Mouse (Mus musculus): ENCODE measurements around the gene Fbln2. TPM values are rescaled to one million over a fixed set of nuclear protein-coding genes. Genes with fewer than 3 reads are reported as not detected.
A peak's percentile ranks its signal among the peaks of the same experiment; 100 is the strongest.

Fbln2 gene
- total RNA-seq, 2 experiments from 2014 or later, result 6.5 to 7.3 TPM

DNA sequence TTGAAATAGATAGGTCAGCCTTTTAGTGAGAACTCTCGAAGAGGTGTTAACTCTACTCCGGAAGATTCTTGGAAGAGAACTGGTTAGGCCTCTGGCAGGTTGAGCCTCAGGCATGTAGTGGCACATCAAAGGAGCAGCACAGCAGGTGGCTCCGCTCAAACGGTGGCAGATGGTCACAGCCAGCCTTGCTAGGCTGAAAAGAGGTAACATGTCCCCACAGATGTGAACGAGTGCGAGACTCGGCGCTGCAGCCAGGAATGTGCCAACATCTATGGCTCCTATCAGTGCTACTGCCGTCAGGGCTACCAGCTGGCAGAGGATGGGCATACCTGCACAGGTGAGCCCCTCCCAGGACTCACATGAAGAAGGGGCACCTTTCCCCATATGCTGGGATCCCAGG, 56.1 kb downstream of the Fbln2 start:
- DNase-seq (ENCODE audit: low spot score in 2 of 2), result no peak

DNA sequence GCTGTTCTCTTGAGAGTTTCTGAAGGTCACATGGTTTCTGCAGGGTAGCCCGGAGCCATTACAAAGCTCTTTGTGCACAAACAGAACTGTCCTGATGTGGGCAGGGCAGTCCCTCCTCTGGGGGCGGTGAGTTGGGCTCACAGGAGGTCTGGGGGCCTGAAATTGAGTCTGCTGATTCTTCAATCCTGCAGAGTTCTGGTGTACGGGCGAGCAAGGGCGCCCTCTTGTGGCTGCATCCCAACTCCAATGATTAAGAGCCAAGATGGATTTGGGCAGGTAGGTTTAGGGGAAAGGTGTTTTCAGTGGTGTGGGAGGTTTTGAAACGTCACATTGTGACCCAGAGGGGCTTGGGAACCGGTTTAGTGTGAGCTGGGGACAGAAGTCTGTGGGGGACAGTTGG, 65.3 kb downstream of the Fbln2 start:
- peak; percentile 64 to 76 for DNase-seq (ENCODE audit: low spot score in 2 of 2)

DNA sequence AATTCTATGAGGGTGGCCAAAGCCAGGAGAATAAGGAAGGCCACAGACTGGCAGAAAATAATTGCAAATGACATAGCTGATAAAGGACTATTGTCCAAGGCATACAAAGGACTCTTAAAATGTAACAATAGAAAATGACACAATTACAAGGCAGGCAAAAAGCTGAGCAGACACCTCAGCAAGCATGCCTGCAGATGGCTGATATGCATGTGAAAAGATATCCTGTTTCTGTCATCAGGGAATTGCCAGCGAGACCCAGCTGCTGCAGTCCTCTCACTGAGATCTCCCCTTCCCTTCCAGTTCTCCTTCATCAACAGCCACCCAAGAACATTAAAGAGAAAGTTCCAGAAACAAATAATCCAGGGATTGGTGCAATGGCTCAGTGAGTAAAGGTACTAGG, 66.0 kb downstream of the Fbln2 start:
- DNase-seq (ENCODE audit: low spot score in 2 of 2), result no peak

DNA sequence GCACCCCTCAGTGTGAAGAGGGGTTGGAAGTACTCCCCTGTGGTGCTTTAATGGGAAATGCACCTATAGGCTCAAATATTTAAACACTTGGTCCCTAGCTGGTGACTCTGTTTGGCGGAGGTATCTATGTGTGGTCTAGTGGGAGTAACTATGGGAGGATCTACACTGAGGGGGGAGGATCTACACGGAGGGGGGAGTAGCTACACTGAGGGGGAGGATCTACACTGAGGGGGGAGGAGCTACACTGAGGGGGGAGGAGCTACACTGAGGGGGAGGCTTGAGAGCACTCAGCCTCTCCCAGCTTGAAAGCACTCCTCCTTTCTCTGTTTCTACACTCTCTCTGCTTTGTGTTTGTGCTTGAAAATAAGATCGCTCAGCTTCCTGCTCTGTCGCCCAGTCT, 67.2 kb downstream of the Fbln2 start:
- DNase-seq (ENCODE audit: low spot score in 2 of 2), result no peak

DNA sequence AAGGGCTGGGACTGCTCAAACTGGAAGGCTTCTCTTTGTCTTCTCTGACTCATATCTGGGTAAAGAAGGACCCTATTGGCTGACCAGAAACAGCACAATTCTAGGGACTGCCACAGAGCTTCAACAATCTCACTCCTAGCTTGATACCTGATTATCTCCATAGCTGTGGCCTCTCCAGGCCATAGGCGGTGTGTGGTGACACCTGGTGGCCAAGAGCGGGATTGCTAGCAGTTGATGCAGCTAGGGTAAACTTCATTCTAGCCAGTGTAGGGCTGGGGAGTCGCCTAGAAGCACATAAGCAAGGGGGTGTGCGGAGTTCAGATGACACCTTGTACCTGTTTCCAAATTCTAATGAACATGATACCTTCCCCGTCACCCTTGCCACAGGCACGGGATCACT, 69.0 kb downstream of the Fbln2 start:
- peak; percentile 94 to 99 for DNase-seq (ENCODE audit: low spot score in 2 of 2)

DNA sequence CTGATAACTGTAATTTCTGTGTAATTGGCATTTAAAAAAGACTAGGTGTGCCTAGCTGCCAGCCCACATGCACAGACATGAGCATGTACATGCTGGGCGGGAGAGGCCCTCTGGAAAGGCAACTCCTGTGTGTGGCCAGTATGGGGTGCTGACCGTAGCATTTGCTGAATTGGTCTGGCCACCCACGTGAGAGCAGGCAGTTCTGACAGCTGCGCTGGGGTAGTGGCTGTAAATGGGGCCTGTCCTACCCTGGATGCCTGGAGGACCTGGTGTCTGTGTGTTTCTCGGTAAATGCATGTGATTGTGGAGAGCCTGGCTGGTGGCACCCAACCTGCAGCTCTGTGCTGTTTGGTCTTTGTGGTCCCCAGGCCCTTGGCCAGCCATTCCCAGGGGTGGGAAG, 69.5 kb downstream of the Fbln2 start:
- no peak for DNase-seq (ENCODE audit: low spot score in 2 of 2)

DNA sequence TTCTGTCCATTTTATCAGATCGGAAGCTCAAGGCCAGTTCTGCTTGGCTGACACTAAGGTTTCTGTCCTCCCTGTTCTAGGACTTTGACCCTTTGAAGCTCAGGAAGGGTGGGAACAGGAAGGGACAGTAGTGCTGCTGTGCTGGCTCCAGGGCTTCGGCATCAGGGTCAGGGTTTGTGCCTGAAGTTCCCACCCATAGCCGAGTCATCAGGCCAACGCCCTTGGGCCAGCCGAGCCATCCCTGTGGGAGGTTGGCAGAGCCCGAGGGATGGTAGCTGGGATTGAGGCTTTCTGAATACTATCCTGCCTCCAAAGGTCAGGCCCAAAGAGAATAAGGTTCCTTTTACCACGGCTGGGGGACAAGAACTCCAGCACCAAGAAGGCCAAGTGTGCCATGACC, 70.8 kb downstream of the Fbln2 start:
- no peak for DNase-seq (ENCODE audit: low spot score in 2 of 2)

DNA sequence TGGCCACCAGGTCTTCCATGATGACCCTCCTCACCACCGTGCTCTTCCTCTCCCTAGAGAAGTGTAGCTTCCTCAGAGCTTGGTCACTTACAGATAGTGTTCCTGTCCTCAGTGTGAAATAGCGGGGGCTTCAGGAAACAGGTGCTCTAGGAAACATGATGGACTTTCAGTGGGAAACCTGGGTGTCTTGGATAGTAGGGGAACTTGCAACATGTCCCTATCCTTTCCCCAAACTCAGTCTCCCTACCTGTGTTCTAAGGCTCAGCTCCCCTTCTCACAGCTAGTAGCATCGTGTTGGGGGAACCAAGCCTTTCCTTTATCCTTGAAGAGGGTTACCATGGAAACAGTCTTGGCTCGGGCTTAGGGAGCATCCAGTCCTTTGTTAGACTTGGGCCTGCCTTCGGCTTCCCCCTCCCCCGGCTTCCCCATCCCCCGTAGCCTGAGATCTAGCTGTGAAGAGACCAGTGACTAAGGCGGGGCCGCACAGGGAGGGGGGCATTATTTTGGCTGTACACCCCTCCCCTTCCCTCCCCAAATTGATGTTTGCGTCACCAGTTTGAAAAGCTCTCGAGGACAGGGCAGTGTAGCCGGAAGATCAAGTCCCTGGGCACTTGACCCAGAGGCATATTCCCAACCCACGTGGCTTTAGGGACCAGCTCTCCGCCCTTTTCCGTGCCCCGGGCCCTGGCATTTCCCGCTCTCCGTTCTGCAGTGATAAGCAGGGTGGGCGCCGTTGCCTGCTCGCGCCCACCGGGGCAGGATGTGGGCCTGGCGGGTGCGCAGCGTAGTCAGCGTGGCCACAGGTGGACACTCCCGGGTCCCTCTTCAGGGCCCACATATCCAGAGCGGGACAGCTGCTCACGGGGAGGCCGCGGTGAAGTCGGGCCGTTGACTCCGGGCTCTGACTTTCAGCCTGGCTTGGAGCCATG, 72.5 kb downstream of the Fbln2 start:
- no peak for DNase-seq (ENCODE audit: low spot score in 2 of 2)

DNA sequence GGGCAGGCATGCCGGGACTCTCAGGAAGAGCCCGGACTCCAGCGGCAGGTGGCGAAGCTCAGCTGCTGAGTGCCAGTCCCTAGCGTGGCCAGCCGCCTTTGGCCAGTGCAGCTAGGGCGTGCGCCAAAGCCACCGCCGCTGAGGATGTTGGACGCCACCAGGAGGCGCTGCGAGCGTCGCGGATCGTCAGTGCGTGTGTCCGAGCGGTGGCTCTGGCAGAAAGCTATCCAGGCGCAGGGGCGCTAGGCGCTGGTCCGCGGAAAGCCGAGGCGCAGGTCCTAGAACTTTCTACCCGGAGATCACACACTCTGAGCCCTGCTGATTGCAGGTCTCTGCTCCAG, 73.2 kb downstream of the Fbln2 start:
- DNase-seq (ENCODE audit: low spot score in 2 of 2), result peak; percentile 82 to 84

DNA sequence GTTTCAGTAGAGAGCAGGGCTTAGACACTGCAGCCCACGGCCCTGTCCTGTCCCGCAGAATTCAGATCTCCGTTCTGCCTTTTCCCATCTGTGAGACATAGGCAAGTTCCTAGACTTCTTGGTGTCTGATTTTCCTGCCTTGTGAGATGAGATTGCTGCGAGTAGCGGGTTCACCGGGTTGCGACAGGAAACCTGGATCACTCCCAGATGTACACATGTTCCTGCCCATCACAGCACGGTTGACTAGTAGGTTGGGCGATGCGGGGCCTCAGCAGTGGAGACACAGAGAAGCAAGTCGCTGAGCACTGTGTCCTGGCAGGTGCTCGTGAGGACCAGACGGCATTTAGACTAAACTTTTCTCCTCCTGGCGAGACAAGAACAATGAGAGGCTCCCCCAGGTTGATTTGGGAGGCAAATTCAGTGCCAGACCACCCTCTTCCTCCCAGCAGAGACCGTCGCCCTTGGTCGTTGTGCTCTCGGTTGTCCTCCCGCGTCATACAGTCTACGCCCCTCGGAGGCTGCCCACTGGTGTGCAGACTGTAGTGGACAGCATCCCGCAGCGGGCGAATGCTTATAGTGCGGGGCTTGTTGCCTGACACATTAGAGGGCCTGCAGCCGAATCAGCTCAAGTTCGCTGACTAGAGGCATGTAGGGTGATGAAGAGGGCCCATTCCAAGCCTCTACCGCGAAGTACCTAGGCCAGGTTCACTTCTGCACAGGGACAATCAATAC, 73.7 kb downstream of the Fbln2 start:
- DNase-seq (ENCODE audit: low spot score in 2 of 2), result no peak

DNA sequence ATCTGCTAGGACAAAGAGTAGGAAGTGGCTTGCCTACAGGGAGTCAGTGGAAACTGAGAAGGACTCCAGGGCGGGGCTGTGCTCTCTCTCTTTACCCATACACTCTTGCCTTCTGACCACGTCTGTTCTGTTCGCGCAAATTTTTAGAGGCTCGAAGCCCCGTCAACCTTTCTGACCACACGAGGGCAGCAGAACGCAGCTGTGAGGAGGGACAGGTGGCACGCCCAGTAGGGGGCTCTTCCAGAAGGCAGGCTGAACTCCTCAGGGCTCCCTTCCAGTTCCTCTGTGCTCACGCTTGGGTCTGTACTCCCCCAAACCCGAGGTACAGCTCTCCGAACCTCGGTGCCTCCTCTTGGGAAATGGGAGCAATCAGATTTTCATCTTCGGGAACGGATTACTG, 74.4 kb downstream of the Fbln2 start:
- DNase-seq (ENCODE audit: low spot score in 2 of 2), result peak; percentile 86

DNA sequence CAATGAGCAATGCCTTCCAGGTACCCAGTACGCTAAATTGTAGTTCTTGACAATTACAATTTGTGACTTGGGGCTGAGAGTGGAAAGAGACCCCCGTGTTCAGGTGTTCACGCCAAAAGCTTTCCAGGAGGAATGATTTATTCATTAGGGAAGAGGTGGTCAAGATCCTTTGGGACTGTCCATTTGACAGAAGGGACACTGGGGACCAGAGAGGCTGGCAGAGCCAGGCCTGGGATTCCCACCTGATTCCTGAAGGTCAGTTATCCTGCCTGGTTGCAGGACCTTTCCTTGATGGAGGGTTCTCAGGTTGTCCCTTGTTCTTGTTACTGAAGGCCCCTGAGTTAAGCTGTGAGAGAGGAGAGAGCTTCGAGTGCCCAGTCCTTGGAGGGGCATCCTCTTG, 74.9 kb downstream of the Fbln2 start:
- DNase-seq (ENCODE audit: low spot score in 2 of 2), result no peak

DNA sequence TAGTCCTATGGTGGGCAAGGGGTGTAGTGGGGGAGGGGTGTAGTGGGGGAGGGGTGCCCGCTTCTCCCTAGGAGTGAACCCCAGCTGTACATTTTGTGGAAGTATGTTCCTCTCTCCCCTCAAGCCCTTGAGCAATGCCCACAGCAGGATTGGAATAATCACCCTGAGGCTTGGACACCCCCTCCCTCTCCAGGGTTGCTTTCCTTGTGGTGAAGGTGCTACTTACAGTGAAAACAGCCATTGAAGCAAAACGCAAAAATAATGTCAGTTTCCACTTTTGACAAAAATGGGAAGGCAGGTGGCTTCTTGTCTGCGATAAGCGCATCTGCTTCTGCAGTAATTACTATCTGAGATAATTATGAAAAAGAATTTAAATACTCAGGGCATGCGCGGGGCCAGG, 75.4 kb downstream of the Fbln2 start:
- no peak for DNase-seq (ENCODE audit: low spot score in 2 of 2)

DNA sequence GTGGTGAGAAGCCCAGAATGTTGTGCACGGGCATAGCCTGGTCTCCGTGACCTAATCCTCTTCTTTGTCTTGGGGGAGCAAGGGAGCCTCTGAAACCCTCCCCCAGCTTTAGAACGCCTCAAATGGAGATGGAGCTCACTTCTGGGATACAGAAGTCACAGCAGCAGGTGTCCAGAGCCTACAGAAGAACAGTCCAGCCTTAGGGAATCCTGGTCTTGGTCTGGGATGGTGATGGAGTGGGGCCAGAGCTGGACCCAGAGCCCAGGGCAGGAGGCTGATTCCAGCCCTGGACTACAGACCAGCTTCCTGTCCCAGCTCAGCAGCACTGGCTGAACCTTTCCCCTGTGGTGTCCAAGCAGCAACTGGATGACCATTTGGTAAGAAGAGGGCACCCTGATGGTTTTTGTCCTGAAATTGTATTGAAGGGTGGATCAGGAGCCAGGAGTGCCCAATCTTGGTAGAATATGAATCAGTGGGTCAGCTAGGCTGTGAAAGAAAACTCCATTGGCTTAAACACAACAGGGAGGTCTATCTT, 76.1 kb downstream of the Fbln2 start:
- no peak for DNase-seq (ENCODE audit: low spot score in 2 of 2)

DNA sequence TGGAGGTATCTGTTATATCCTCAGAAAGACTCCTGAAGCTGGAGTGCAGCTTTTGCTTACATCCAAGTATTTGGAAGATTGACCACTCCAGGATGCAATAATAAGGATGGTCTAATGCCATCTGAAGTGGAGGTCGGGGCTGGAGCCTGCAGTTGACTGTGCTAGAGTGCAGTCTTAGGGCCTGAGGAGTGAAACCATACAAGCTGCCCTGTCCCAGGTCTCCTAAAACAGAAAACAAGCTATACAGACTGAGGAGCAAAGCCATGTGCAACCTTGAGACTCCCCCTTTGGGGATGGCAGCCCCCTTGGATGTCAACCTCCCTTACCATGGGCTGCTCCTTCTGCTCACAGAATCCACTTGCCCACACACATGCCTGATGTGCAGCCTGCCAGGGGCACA, 76.7 kb downstream of the Fbln2 start:
- DNase-seq (ENCODE audit: low spot score in 2 of 2), result no peak

DNA sequence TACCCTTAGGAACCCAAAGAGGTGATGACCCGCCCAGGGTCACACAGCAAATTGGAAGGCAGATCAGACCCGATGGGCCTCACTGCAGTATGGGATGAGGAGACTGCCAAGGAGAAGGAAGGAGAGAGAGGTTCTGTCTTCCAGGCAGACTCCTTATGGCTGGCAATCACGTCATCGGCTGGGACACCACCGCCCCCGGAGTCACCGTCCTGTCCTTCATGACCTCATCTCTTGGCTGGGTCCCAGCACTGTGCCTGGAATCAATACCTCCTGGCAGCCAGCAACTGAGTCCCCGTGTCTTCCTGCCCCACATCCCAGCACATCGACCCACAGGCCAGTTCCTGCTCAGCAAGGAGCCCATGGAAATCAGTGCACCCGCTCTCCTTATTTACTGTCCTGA, 78.7 kb downstream of the Fbln2 start:
- DNase-seq (ENCODE audit: low spot score in 2 of 2), result no peak

DNA sequence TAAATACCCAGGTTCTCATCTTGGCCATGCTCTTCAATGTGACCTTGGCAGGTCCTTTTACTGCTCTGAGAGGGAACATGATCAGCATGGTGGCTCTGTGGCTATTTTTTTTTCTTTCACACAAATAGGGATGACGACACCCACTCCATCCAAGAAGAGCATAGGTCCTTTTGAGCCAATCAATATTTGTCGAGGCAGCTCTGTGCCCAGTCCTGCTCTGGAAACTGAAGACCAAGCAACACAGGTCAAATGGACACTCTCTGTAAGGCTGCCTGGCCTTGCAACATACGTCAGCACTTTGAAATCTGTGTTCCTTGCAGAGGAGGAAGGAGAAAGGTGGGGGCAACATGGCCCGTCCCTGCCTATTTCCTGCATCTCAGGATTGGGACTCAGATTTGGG, 83.2 kb downstream of the Fbln2 start:
- no peak for DNase-seq (ENCODE audit: low spot score in 2 of 2)

DNA sequence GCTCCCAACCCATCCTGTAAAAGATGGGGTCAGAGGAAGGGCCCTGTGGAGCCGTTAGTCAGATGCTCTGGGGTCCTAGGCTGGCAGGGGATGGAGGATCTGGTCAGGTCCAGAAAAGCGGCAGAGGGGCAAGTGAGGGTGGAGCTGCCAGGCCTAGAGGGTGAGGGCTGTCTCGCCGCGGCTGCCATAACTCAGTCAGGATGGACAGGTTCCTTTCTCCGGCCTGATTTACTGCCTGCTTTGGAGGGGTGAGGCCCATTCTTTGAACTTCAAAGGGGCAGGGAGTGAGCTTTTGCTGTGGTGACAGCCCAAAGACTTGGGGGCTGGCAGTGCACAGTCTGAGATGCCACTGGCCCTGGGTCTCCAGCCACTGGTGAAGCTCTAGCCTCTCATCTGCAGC, 86.6 kb downstream of the Fbln2 start:
- DNase-seq (ENCODE audit: low spot score in 2 of 2), result no peak

DNA sequence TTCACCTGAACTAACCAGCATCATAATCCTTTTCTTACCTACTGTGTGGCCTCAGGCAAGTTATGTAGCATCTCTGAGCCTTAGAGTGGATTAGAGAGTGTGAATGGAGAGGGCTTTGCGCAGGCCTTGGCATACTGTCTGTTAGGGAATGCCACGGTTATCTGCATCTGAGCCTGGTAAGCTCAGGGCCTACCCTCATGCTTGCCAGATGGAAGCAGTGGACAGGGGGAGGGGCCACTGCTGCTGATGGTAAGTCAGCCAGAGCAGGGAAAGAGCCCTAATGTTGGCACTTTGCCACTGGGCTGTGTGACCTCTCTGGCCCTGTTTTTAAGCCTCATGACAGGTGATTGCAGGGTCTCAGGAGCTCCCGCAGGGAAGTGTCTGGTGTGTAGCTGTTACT, 87.8 kb downstream of the Fbln2 start:
- no peak for DNase-seq (ENCODE audit: low spot score in 2 of 2)

DNA sequence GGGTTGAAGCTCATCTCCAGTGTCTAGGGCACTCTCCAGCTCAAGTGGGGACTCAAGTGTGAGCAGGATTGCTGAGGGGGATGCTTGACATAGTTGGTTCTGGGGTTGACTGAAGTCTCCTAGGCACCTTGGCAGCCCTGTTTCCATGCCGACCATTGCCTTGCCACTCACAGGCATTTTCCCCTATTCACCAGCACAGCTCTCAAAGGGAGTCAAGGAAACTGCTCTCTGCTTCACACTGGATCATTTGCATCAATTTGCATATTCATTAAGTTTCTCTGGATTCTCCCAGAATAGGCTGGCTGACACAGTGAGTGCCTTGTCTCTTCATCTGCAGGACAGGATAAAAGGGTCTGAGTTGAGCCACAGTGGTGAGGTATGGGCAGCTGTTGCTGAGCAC, 89.6 kb downstream of the Fbln2 start:
- peak; percentile 37 to 61 for DNase-seq (ENCODE audit: low spot score in 2 of 2)

DNA sequence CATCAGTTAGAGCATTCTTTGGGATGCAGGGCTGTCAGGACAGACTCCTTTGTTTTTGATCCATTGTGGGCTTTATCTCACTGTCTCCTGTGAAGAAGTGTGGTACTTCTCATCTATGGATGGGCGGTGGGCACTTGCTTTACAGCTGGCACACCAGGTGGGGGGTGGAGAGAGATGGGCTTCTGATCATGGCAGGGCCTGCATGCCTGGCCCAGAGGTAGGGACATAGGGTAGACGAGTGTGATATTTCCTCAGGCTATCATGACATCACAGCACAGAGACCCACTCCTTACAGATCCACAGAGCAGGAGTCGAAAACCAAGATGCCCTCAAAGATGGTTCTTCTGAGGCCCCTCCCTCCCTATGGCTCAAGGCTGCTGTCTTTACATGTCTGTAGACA, 90.1 kb downstream of the Fbln2 start:
- DNase-seq (ENCODE audit: low spot score in 2 of 2), result no peak

DNA sequence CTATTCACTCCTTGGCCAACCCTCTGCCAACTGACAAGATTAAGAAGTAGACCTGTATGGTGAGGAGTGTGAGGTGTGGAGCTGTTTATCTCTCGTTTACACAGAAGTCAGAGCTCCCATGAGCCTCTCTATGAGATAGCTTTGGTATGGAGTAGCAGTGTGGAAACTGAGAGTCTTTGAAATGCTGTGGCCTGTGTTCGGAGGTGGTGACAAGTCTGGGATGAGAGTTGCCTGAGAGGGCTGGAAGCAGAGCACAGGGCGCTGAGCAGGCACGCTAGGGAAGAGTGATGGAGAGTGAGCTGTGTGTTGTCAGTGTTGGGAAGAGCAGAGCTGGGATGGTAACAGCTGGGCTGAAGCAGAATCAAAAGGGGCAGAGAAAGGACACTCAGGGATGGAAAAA, 91.9 kb downstream of the Fbln2 start:
- DNase-seq (ENCODE audit: low spot score in 2 of 2), result no peak

DNA sequence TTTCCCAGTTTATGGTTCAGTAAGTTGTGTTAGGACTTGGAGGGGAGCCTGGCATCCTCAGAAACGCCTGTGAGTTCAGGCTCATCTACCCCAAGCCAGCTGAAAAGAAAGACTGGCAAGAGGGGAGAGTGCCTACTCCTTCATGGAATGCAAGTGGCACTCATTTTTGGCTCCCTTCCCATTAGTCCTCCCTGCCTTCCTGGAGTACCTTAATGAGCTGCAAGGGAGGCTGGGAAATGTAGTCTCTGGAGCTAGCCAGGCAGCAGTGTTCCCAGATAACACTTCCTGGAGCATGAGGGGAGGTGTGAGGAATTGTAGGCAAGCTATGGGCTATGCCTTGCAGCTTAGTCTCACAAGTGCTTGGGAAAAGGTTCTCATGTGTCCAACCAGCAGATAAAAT, 95.7 kb downstream of the Fbln2 start:
- no peak for DNase-seq (ENCODE audit: low spot score in 2 of 2)

All from left cerebral cortex, adult 18-20 months (tissue).